Mouse (Mus musculus) C2C12 (cell line): ENCODE measurements around the gene Cd8a. TPM values are rescaled to one million over a fixed set of nuclear protein-coding genes. Genes with fewer than 3 reads are reported as not detected.

Experiments
- H3K27me3 ChIP-seq: one replicate; pipeline ENCODE4 v1.6.1; 2011; ENCODE audit not compliant: control insufficient read depth, insufficient read depth, insufficient read length
- H3K36me3 ChIP-seq: one replicate; pipeline ENCODE4 v1.6.1; 2011; ENCODE audit not compliant: control insufficient read depth, insufficient read depth
- H3K4me3 ChIP-seq: one replicate; pipeline ENCODE4 v1.5.1; 2011; ENCODE audit warnings: mild to moderate bottlenecking, control low read depth; ENCODE audit not compliant: poor library complexity, insufficient read depth, severe bottlenecking
- H3K79me2 ChIP-seq: one replicate; pipeline ENCODE4 v1.6.1; 2011; ENCODE audit not compliant: control insufficient read depth, insufficient read depth
- H3K79me3 ChIP-seq: one replicate; pipeline ENCODE4 v1.6.1; 2011; ENCODE audit warnings: low read depth, control low read depth
- H3ac ChIP-seq: one replicate; pipeline ENCODE3; 2011; ENCODE audit warnings: low read depth; ENCODE audit not compliant: control insufficient read depth, insufficient read length
- CEBPB ChIP-seq: IDR thresholded peaks from one replicate; pipeline ENCODE4 v1.6.1; 2011; ENCODE audit warnings: low read depth, mild to moderate bottlenecking, control low read depth, moderate library complexity
- CTCF ChIP-seq: IDR thresholded peaks from one replicate; pipeline ENCODE4 v1.5.1; 2011; ENCODE audit not compliant: control insufficient read depth, insufficient read depth, insufficient read length
- FOSL1 ChIP-seq: IDR thresholded peaks from one replicate; pipeline ENCODE4 v1.8.0; 2011; ENCODE audit warnings: mild to moderate bottlenecking, low read length; ENCODE audit not compliant: poor library complexity, insufficient read depth, severe bottlenecking
- MAX ChIP-seq: IDR thresholded peaks from one replicate; pipeline ENCODE4 v1.6.1; 2011; ENCODE audit warnings: mild to moderate bottlenecking, control low read depth
- MYOD1 ChIP-seq: IDR thresholded peaks from one replicate; pipeline ENCODE4 v1.6.1; 2011; ENCODE audit warnings: low read depth; ENCODE audit not compliant: control insufficient read depth, insufficient read length
- MYOG ChIP-seq: IDR thresholded peaks from one replicate; pipeline ENCODE4 v1.6.1; 2011; ENCODE audit not compliant: control insufficient read depth, insufficient read length; ENCODE audit errors: extremely low read depth
- USF1 ChIP-seq: IDR thresholded peaks from one replicate; pipeline ENCODE4 v1.6.1; 2011; ENCODE audit warnings: low read depth, mild to moderate bottlenecking, control low read depth, moderate library complexity
- polyA plus RNA-seq: library from polyadenylated mRNA; unstranded; fragments of >200 nt; fragmentation: generic; extraction: Trizol; gene quantifications from one replicate; pipeline ENCODE4 v1.2.1, GENCODE M21; 2012; ENCODE audit warnings: missing spikeins

The Cd8a gene
- polyA plus RNA-seq, 1 experiment = not detected

- no peaks in the 10 kb centered on the region for H3K36me3 ChIP-seq
- H3ac ChIP-seq = no peak overlapping the region
- H3K27me3 ChIP-seq = peaks cover 9% of the 10 kb centered on the region
- TF ChIP-seq CTCF (no peak), MYOD1 (no peak), FOSL1 (no peak), MAX (no peak), MYOG (no peak), CEBPB (no peak), USF1 (no peak)
- no peaks in the 10 kb centered on the region for H3K79me3 ChIP-seq
- H3K79me2 ChIP-seq = no peaks in the 10 kb centered on the region
- H3K4me3 ChIP-seq = no peak overlapping the region
These were observed 25.2 kb upstream of the Cd8a start for GRCm38 (mm10) chr6:71348006-71348405.

GRCm38 (mm10) chr6:71351201-71351600 is 22.0 kb upstream of the Cd8a start:
- Histone ChIP-seq H3K27me3 (peaks cover 26% of the 10 kb centered on the region), H3K79me2 (no peaks in the 10 kb centered on the region), H3K4me3 (no peak overlapping the region), H3K36me3 (no peaks in the 10 kb centered on the region), H3K79me3 (no peaks in the 10 kb centered on the region), H3ac (no peak overlapping the region)
- TF ChIP-seq MAX = no peak
- no peak for TF ChIP-seq FOSL1
- TF ChIP-seq CTCF = no peak
- TF ChIP-seq MYOG = no peak
- TF ChIP-seq CEBPB = no peak
- TF ChIP-seq MYOD1 = no peak
- no peak for TF ChIP-seq USF1

- Histone ChIP-seq H3K36me3 (no peaks in the 10 kb centered on the region), H3K79me2 (no peaks in the 10 kb centered on the region), H3K79me3 (no peaks in the 10 kb centered on the region), H3K27me3 (peaks cover 26% of the 10 kb centered on the region), H3ac (no peak overlapping the region), H3K4me3 (no peak overlapping the region)
- TF ChIP-seq MAX = no peak
- no peak for TF ChIP-seq FOSL1
- no peak for TF ChIP-seq MYOD1
- no peak for TF ChIP-seq CTCF
- TF ChIP-seq USF1 = no peak
- no peak for TF ChIP-seq CEBPB
These were observed 21.0 kb upstream of the Cd8a start for GRCm38 (mm10) chr6:71352201-71352600.

- Histone ChIP-seq H3ac (no peak overlapping the region), H3K79me3 (no peaks in the 10 kb centered on the region), H3K79me2 (no peaks in the 10 kb centered on the region), H3K4me3 (no peak overlapping the region), H3K36me3 (no peaks in the 10 kb centered on the region), H3K27me3 (peaks cover 26% of the 10 kb centered on the region)
- no peak for TF ChIP-seq USF1
- TF ChIP-seq FOSL1 = no peak
- no peak for TF ChIP-seq MAX
- TF ChIP-seq MYOG = no peak
- TF ChIP-seq CTCF = no peak
- TF ChIP-seq MYOD1 = no peak
- no peak for TF ChIP-seq CEBPB
These were observed 20.3 kb upstream of the Cd8a start for GRCm38 (mm10) chr6:71352866-71353427.

- peaks cover 26% of the 10 kb centered on the region for H3K27me3 ChIP-seq
- no peak overlapping the region for H3K4me3 ChIP-seq
- no peaks in the 10 kb centered on the region for H3K79me3 ChIP-seq
- H3ac ChIP-seq = no peak overlapping the region
- no peak for TF ChIP-seq CTCF
- TF ChIP-seq MYOD1 = no peak
- TF ChIP-seq FOSL1 = no peak
- no peak for TF ChIP-seq USF1
- TF ChIP-seq MYOG = no peak
- TF ChIP-seq MAX = no peak
- no peak for TF ChIP-seq CEBPB
- no peaks in the 10 kb centered on the region for H3K79me2 ChIP-seq
- no peaks in the 10 kb centered on the region for H3K36me3 ChIP-seq
These were observed 19.5 kb upstream of the Cd8a start for GRCm38 (mm10) chr6:71353722-71354121.

- TF ChIP-seq FOSL1 (no peak), MYOD1 (no peak), MYOG (no peak), USF1 (no peak), MAX (no peak), CEBPB (no peak), CTCF (no peak)
- no peaks in the 10 kb centered on the region for H3K36me3 ChIP-seq
- no peak overlapping the region for H3ac ChIP-seq
- no peaks in the 10 kb centered on the region for H3K79me3 ChIP-seq
- H3K4me3 ChIP-seq = no peak overlapping the region
- H3K27me3 ChIP-seq = peaks cover 22% of the 10 kb centered on the region
- no peaks in the 10 kb centered on the region for H3K79me2 ChIP-seq
These were observed 15.7 kb upstream of the Cd8a start for GRCm38 (mm10) chr6:71357493-71357892.
